Mouse (Mus musculus) C2C12 (cell line): ENCODE data around the gene Rnaseh2a. TPM values are rescaled to one million over a fixed set of nuclear protein-coding genes. Genes with fewer than 3 reads are reported as not detected.

Experiments
- H3K27me3 ChIP-seq: one replicate; pipeline ENCODE4 v1.6.1; 2011; ENCODE audit not compliant: control insufficient read depth, insufficient read depth, insufficient read length
- H3K36me3 ChIP-seq: one replicate; pipeline ENCODE4 v1.6.1; 2011; ENCODE audit not compliant: control insufficient read depth, insufficient read depth
- H3K4me3 ChIP-seq: one replicate; pipeline ENCODE4 v1.5.1; 2011; ENCODE audit warnings: mild to moderate bottlenecking, control low read depth; ENCODE audit not compliant: poor library complexity, insufficient read depth, severe bottlenecking
- H3K79me2 ChIP-seq: one replicate; pipeline ENCODE4 v1.6.1; 2011; ENCODE audit not compliant: control insufficient read depth, insufficient read depth
- H3K79me3 ChIP-seq: one replicate; pipeline ENCODE4 v1.6.1; 2011; ENCODE audit warnings: low read depth, control low read depth
- H3ac ChIP-seq: one replicate; pipeline ENCODE3; 2011; ENCODE audit warnings: low read depth; ENCODE audit not compliant: control insufficient read depth, insufficient read length
- CEBPB ChIP-seq: IDR thresholded peaks from one replicate; pipeline ENCODE4 v1.6.1; 2011; ENCODE audit warnings: low read depth, mild to moderate bottlenecking, control low read depth, moderate library complexity
- CTCF ChIP-seq: IDR thresholded peaks from one replicate; pipeline ENCODE4 v1.5.1; 2011; ENCODE audit not compliant: control insufficient read depth, insufficient read depth, insufficient read length
- FOSL1 ChIP-seq: IDR thresholded peaks from one replicate; pipeline ENCODE4 v1.8.0; 2011; ENCODE audit warnings: mild to moderate bottlenecking, low read length; ENCODE audit not compliant: poor library complexity, insufficient read depth, severe bottlenecking
- MAX ChIP-seq: IDR thresholded peaks from one replicate; pipeline ENCODE4 v1.6.1; 2011; ENCODE audit warnings: mild to moderate bottlenecking, control low read depth
- MYOD1 ChIP-seq: IDR thresholded peaks from one replicate; pipeline ENCODE4 v1.6.1; 2011; ENCODE audit warnings: low read depth; ENCODE audit not compliant: control insufficient read depth, insufficient read length
- MYOG ChIP-seq: IDR thresholded peaks from one replicate; pipeline ENCODE4 v1.6.1; 2011; ENCODE audit not compliant: control insufficient read depth, insufficient read length; ENCODE audit errors: extremely low read depth
- USF1 ChIP-seq: IDR thresholded peaks from one replicate; pipeline ENCODE4 v1.6.1; 2011; ENCODE audit warnings: low read depth, mild to moderate bottlenecking, control low read depth, moderate library complexity
- polyA plus RNA-seq: library from polyadenylated mRNA; unstranded; fragments of >200 nt; fragmentation: generic; extraction: Trizol; gene quantifications from one replicate; pipeline ENCODE4 v1.2.1, GENCODE M21; 2012; ENCODE audit warnings: missing spikeins

The Rnaseh2a gene
- polyA plus RNA-seq, 1 experiment: 145 TPM

DNA sequence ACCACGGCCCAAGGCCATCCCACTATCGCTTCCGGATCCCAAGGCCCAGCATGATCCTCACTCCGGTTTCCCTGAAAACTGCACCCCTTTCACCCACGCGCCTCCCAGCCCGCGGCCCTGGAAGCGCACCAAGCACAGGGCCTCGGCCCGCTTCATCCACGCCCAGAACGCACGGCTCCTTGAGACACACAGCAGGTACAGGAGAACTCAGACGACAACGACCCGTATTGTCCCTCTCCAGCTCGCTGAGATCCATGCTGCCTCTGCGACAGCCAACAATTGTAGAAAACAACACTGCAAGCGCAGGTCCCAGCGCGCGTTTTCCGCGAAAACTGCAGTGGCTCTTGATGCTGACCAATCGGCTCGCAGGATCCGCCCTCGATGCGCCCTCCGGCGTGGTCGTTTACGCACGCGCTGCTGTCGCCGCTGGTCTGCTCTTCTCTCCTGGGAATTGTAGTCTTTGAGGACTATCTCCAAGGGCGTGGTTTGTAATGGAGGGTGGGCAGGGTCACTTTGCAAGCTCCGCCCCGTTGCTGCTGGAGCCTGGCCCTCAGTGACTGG is 3.8 kb downstream of the Rnaseh2a start:
- Histone ChIP-seq H3K79me3 (peaks cover 13% of the 10 kb centered on the region), H3K4me3 (peak overlapping the region; percentile 48), H3K27me3 (no peaks in the 10 kb centered on the region), H3ac (peak overlapping the region; percentile 70), H3K36me3 (peaks cover 10% of the 10 kb centered on the region), H3K79me2 (peaks cover 38% of the 10 kb centered on the region)
- TF ChIP-seq MAX (peak; percentile 69), MYOG (no peak), MYOD1 (no peak), CTCF (no peak), USF1 (no peak)

DNA sequence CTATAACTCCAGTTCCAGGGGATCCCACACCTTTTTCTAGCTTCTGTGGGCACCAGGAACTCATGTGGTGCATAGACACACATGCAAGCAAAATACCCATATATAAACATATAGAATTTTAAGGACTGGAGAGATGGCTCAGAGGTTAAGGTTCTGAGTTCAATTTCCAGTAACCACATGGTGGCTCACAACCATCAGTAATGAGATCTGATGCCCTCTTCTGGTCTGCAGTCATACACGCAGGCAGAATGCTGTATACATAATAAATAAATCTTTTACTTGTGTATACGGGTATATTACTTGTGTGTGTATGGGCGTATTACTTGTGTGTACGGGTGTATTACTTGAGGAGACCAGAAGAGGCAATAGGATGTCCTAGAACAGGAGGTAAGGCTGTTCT is 5.6 kb downstream of the Rnaseh2a start:
- Histone ChIP-seq H3K27me3 (no peaks in the 10 kb centered on the region), H3K79me3 (peaks cover 2% of the 10 kb centered on the region), H3ac (no peak overlapping the region), H3K36me3 (peaks cover 10% of the 10 kb centered on the region), H3K79me2 (peaks cover 19% of the 10 kb centered on the region), H3K4me3 (no peak overlapping the region)
- no peak for TF ChIP-seq CTCF
- TF ChIP-seq FOSL1: no peak
- TF ChIP-seq MYOD1: no peak
- TF ChIP-seq USF1: no peak
- TF ChIP-seq MYOG: no peak
- no peak for TF ChIP-seq MAX
- TF ChIP-seq CEBPB: no peak

DNA sequence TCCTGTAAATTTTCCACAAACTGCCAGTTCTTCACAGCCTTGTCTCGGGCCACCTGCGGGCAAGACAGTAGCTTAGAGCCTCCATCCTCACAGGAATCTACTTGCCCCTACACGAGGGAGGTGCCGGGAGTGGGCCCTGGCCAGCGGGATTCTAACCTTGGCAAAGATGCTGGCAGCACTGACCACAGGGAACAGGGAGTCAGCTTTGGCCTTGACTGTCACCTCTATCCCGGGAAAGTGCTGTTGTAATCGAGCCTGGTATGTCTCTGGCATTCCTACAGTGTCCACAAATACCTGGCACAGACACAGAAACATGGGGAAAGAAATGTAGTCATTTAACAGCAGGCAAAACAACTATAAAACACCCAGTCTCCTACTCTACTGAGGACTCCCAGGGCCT is 9.8 kb downstream of the Rnaseh2a start:
- H3K36me3 ChIP-seq: peaks cover 22% of the 10 kb centered on the region
- H3K79me3 ChIP-seq: no peaks in the 10 kb centered on the region
- TF ChIP-seq CEBPB: no peak
- no peak for TF ChIP-seq USF1
- no peak for TF ChIP-seq MYOG
- TF ChIP-seq MYOD1: no peak
- no peak for TF ChIP-seq MAX
- TF ChIP-seq CTCF: no peak
- TF ChIP-seq FOSL1: no peak
- no peak overlapping the region for H3K4me3 ChIP-seq
- H3K79me2 ChIP-seq: peaks cover 2% of the 10 kb centered on the region
- no peaks in the 10 kb centered on the region for H3K27me3 ChIP-seq
- no peak overlapping the region for H3ac ChIP-seq

DNA sequence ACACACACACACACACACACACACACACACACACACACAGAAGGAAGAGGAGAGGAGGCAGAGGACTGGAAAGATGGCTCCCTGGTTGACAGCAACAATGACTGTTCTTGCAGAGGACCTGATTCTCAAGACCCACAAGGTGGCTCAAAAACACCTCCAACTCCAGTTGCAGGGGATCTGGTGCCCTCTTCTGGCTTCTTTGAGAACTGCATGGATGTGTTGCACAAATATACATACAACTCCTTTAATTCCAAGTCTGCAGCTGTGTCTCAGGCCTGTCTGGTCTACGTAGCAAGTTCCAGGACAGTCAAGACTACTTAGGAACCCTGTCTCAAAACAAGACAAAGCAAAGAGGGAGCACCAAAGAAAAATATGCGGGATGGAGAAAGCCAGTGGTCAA is 12.8 kb downstream of the Rnaseh2a start:
- H3K4me3 ChIP-seq: no peak overlapping the region
- H3K79me2 ChIP-seq: no peaks in the 10 kb centered on the region
- no peaks in the 10 kb centered on the region for H3K27me3 ChIP-seq
- H3K79me3 ChIP-seq: no peaks in the 10 kb centered on the region
- peaks cover 20% of the 10 kb centered on the region for H3K36me3 ChIP-seq
- TF ChIP-seq CTCF: peak; percentile 28
- TF ChIP-seq MYOD1: no peak
- TF ChIP-seq USF1: no peak
- TF ChIP-seq CEBPB: peak; percentile 12
- no peak overlapping the region for H3ac ChIP-seq

DNA sequence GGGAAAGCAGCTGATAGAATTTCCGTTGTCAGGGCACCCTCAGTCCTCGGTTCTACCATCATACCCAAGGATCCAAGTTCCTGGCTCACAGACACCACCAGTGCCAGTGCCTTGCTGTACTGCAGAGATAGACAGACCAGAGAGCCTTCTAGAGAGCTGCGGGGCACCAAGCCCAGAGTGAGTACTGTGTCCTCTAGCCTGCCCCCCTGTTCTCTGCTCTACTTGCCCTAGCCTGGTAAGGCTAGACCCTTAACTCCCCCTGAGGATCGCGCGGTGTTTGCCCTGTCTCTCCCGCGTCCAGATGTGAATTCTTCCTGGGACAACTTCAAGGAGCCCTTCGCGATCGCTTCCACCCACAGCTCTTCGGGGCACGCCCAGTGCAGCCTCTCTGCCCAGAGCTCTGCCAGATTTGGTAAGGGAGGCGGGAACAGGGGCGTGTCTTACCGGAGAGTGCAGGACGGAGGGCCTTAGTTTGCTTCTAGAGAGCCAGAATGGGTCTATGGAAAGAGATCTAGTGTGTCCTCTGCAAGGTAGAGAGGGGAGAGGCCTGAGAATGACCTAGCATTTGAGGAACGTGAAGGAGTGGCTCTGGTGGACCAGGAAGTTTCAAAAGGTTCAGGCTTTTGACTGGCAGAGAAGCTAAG is 16.8 kb downstream of the Rnaseh2a start:
- Histone ChIP-seq H3K36me3 (peaks cover 7% of the 10 kb centered on the region), H3K79me3 (no peaks in the 10 kb centered on the region), H3K27me3 (peaks cover 17% of the 10 kb centered on the region), H3ac (no peak overlapping the region), H3K79me2 (no peaks in the 10 kb centered on the region), H3K4me3 (no peak overlapping the region)
- no peak for TF ChIP-seq MYOD1

DNA sequence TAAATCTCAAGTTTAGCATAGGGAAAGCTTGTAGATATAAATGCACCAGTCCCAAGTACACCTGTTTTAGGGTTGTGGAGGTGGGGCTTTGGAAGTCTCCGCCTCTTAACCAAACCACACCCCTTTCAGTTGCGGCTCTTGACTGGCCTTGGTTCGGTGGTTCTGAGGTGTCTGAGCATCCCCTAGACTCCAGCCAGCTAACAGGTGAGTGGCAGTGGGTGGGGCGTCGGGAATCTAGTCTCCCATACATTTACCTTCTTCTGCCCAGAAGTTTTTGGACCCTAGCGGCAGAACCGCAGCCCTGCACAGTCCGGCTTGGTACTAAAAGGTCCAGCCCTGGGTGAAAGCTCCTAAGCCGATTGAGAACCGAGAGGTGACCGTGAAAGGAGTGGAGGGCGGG is 19.8 kb downstream of the Rnaseh2a start:
- Histone ChIP-seq H3K36me3 (no peaks in the 10 kb centered on the region), H3K27me3 (peaks cover 34% of the 10 kb centered on the region), H3K79me3 (no peaks in the 10 kb centered on the region), H3K4me3 (no peak overlapping the region), H3K79me2 (no peaks in the 10 kb centered on the region), H3ac (no peak overlapping the region)
- TF ChIP-seq FOSL1 (no peak), MYOD1 (no peak), CEBPB (no peak), CTCF (no peak), MYOG (no peak), USF1 (no peak), MAX (no peak)
